Mouse (Mus musculus): ENCODE measurements around the gene Cngb1. TPM values are rescaled to one million over a fixed set of nuclear protein-coding genes. Genes with fewer than 3 reads are reported as not detected.

Cngb1 gene
- polyA plus RNA-seq, 1 experiment from 2014 or later = 0.52 TPM

DNA sequence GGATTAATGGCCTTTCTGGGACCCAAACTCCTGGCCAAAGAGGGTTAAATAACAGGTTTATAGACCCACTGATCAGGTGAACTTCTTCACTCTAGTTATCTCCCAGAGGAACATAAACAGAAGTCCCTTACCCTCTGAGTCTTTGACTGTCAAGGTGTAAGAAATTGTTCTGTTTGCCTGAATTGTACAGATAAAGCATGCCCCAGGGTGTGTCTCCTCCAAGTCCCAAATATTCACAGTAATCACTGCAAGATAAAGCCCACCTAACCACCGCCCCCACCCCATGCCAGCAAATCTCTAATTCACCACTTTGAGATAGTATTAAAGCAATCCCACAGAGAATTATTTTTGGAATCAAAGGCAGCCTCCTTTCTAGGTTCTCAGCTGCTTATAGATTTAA, 24.0 kb upstream of the Cngb1 start:
- Histone ChIP-seq H3K4me3 (ENCODE audit: low read depth, low read length) (peak overlapping the region; percentile 68), H3K9me3 (replicated peaks; ENCODE audit: control insufficient read depth, low read length) (no peaks in the 10 kb centered on the region), H3K27me3 (replicated peaks; ENCODE audit: control insufficient read depth, insufficient read depth, low read length) (no peaks in the 10 kb centered on the region), H3K4me1 (ENCODE audit: control insufficient read depth, insufficient read depth, low read length) (peaks cover 10% of the 10 kb centered on the region), H3K36me3 (ENCODE audit: control insufficient read depth, insufficient read depth, low read length) (peaks cover 43% of the 10 kb centered on the region), H3K9ac (ENCODE audit: low read length) (peak overlapping the region; percentile 93), H3K4me2 (ENCODE audit: low read length) (peak overlapping the region; percentile 69), H3K27ac (ENCODE audit: low read depth, low read length) (no peak overlapping the region)
- no peak for ATAC-seq
- no peak for DNase-seq (ENCODE audit: low spot score)
- 74% methylated on average over 1 of the region's 1 CpGs for WGBS

DNA sequence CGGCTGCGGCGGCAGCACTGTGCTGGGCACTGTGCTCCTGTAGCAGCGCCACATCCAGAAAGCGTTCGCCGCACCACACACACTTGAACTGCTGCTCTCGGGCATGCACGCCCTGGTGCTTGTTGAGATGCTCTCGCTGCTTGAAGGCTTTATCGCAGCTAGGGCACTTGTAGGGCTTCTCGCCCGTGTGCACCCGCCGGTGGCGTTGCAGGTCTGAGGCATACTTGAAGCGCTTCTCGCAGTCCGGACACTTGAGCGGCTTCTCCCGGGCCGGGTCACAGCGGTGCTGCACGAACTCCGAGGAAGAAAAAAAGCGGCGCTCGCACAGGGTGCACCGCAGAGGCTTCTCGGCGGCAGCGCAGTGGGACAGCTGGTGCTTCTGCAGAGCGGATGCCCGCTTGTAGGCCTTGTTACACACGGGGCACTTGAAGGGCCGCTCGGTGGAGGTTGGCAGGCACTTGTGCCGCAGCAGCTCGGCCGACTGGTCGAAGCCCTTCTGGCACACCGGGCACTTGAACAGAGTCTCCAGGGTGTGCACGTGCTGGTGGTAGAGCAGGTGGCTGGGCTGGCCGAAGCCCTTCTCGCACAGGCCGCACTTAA, 21.6 kb upstream of the Cngb1 start:
- H3K4me1 ChIP-seq (ENCODE audit: control insufficient read depth, insufficient read depth, low read length) = peaks cover 10% of the 10 kb centered on the region
- no peak overlapping the region for H3K27ac ChIP-seq (ENCODE audit: low read depth, low read length)
- ATAC-seq (no peak), DNase-seq (ENCODE audit: low spot score) (no peak)
- H3K9me3 ChIP-seq (replicated peaks; ENCODE audit: control insufficient read depth, low read length) = no peaks in the 10 kb centered on the region
- H3K9ac ChIP-seq (ENCODE audit: low read length) = no peak overlapping the region
- no peak overlapping the region for H3K4me3 ChIP-seq (ENCODE audit: low read depth, low read length)
- no peak overlapping the region for H3K4me2 ChIP-seq (ENCODE audit: low read length)
- H3K27me3 ChIP-seq (replicated peaks; ENCODE audit: control insufficient read depth, insufficient read depth, low read length) = no peaks in the 10 kb centered on the region
- WGBS = 91% methylated on average over 46 of the region's 46 CpGs
- H3K36me3 ChIP-seq (ENCODE audit: control insufficient read depth, insufficient read depth, low read length) = peaks cover 62% of the 10 kb centered on the region

DNA sequence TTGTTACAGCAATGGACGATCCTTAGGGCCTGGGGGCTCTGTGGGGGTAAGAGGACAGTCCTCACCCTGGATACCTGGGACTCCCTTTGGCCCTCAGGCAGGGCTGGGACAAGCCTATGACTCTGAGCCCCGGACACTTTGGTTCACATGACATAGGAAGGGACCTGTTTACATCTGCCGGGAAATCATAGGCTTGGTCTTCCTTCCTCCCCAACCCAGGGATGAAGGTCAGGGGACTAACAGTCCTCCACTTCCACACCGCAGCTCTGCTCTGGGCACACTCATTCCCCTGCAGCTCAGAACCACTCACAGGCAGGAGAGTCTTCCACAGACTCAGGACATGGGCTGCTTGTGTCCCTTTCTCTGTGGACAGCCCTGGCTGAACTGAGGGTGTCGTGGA, 20.4 kb upstream of the Cngb1 start:
- Histone ChIP-seq H3K9ac (ENCODE audit: low read length) (no peak overlapping the region), H3K27ac (ENCODE audit: low read depth, low read length) (no peak overlapping the region), H3K9me3 (replicated peaks; ENCODE audit: control insufficient read depth, low read length) (no peaks in the 10 kb centered on the region), H3K4me2 (ENCODE audit: low read length) (no peak overlapping the region), H3K4me1 (ENCODE audit: control insufficient read depth, insufficient read depth, low read length) (peaks cover 10% of the 10 kb centered on the region), H3K4me3 (ENCODE audit: low read depth, low read length) (no peak overlapping the region), H3K36me3 (ENCODE audit: control insufficient read depth, insufficient read depth, low read length) (peaks cover 64% of the 10 kb centered on the region), H3K27me3 (replicated peaks; ENCODE audit: control insufficient read depth, insufficient read depth, low read length) (no peaks in the 10 kb centered on the region)
- 94% methylated on average over 5 of the region's 5 CpGs for WGBS
- no peak for ATAC-seq
- no peak for DNase-seq (ENCODE audit: low spot score)

DNA sequence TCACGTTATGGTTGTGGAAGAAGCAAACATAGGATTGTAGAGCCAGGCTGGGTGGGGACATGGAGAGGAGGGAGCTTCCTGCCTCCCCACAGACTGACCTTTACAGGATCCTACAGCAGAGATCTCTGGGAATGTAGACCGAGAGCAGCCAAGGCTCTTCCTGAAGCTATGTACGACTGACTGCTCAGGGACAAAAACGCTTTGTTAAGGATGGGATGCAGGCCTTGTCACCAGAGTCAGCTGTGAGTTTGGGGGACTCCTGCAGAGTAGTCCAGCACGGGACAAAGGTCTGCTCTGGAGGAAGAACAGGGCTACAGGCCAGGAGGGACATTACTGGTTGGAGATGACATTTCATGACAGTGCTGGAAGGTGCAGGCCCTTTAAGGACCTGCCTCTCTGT, 18.3 kb upstream of the Cngb1 start:
- Histone ChIP-seq H3K9me3 (replicated peaks; ENCODE audit: control insufficient read depth, low read length) (no peaks in the 10 kb centered on the region), H3K36me3 (ENCODE audit: control insufficient read depth, insufficient read depth, low read length) (peaks cover 64% of the 10 kb centered on the region), H3K27ac (ENCODE audit: low read depth, low read length) (no peak overlapping the region), H3K4me1 (ENCODE audit: control insufficient read depth, insufficient read depth, low read length) (0 out of 2 replicates have a peak, but pooled peaks cover 5% of the 10 kb centered on the region), H3K4me2 (ENCODE audit: low read length) (no peak overlapping the region), H3K9ac (ENCODE audit: low read length) (no peak overlapping the region), H3K27me3 (replicated peaks; ENCODE audit: control insufficient read depth, insufficient read depth, low read length) (no peaks in the 10 kb centered on the region), H3K4me3 (ENCODE audit: low read depth, low read length) (no peak overlapping the region)
- WGBS = 37% methylated on average over 5 of the region's 5 CpGs
- DNase-seq (ENCODE audit: low spot score) (no peak), ATAC-seq (no peak)

DNA sequence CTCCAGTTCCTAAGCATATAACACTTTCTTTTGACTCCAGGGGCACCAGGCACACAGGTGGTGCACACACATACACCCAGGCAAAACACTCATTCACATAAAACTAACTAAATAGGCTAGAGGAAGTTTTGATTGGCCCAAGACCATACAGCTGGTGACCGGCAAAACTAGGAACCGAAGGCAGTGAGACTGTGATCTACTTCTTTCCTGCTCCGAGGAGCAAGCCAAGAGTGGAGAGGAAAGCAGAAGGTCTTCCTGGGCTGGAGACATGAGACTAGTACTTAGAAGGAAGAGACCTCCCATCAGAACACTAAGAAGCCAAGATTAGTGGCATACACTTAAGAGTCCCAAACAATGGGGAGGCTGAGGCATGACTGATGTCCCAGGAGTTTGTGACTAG, 16.8 kb upstream of the Cngb1 start:
- H3K27me3 ChIP-seq (replicated peaks; ENCODE audit: control insufficient read depth, insufficient read depth, low read length) = no peaks in the 10 kb centered on the region
- H3K9ac ChIP-seq (ENCODE audit: low read length) = no peak overlapping the region
- H3K36me3 ChIP-seq (ENCODE audit: control insufficient read depth, insufficient read depth, low read length) = peaks cover 49% of the 10 kb centered on the region
- DNase-seq (ENCODE audit: low spot score) = no peak
- H3K4me1 ChIP-seq (ENCODE audit: control insufficient read depth, insufficient read depth, low read length) = 0 out of 2 replicates have a peak, but pooled peaks cover 5% of the 10 kb centered on the region
- no peak for ATAC-seq
- WGBS = 91% methylated on average over 3 of the region's 3 CpGs
- no peak overlapping the region for H3K27ac ChIP-seq (ENCODE audit: low read depth, low read length)
- no peaks in the 10 kb centered on the region for H3K9me3 ChIP-seq (replicated peaks; ENCODE audit: control insufficient read depth, low read length)
- H3K4me3 ChIP-seq (ENCODE audit: low read depth, low read length) = no peak overlapping the region
- no peak overlapping the region for H3K4me2 ChIP-seq (ENCODE audit: low read length)

DNA sequence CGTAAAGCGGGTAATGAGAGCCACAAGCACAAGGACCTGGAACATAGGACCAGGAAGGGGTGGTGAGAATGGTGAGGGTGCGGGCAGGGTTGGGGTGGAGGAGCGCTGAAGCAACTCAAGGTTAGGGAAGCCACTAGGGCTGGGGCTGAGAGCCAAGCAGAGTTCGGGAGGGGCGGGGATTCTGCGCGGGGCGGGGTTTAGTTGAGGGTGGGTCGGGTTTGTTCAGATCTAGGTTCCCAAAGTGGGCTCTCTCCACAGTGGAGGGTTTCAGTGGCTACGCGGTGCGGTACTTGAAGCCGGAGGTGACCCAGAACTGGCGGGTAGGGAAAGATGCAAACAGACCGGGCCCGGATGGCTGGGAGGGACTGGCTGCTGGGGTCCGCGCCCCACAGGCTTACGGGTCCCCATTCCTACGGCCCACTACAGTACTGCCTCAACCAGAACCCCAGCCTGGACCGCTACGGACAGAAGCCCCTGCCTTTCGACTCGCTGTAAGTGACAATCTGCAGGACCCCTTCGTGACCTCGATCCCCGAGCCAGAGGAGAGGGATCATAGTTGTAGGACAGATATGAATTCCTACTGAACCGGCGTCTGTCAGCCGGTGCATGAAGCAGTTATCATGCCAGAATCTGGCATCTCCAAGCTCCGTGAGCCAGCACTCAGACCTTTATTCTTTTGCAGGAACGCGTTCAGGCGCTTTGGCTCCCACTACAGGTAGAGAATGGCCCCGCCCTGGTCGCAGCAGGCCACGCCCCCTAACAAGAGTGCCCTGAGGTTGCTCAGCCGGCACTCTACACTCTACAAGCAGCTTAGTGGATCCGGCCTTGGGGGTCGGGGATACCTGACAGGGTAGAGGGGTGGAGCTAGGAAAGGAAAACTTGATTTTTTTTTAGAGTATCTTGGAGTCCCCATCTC, 14.1 kb upstream of the Cngb1 start:
- Histone ChIP-seq H3K36me3 (ENCODE audit: control insufficient read depth, insufficient read depth, low read length) (peaks cover 22% of the 10 kb centered on the region), H3K27me3 (replicated peaks; ENCODE audit: control insufficient read depth, insufficient read depth, low read length) (no peaks in the 10 kb centered on the region), H3K4me1 (ENCODE audit: control insufficient read depth, insufficient read depth, low read length) (0 out of 2 replicates have a peak, but pooled peaks cover 5% of the 10 kb centered on the region), H3K9me3 (replicated peaks; ENCODE audit: control insufficient read depth, low read length) (no peaks in the 10 kb centered on the region), H3K9ac (ENCODE audit: low read length) (peak overlapping the region; percentile 61), H3K4me3 (ENCODE audit: low read depth, low read length) (peak overlapping the region; percentile 30), H3K27ac (ENCODE audit: low read depth, low read length) (no peak overlapping the region), H3K4me2 (ENCODE audit: low read length) (peak overlapping the region; percentile 75)
- ATAC-seq (peak; percentile 71), DNase-seq (ENCODE audit: low spot score) (peak; percentile 59)
- 2% methylated on average over 41 of the region's 41 CpGs for WGBS

DNA sequence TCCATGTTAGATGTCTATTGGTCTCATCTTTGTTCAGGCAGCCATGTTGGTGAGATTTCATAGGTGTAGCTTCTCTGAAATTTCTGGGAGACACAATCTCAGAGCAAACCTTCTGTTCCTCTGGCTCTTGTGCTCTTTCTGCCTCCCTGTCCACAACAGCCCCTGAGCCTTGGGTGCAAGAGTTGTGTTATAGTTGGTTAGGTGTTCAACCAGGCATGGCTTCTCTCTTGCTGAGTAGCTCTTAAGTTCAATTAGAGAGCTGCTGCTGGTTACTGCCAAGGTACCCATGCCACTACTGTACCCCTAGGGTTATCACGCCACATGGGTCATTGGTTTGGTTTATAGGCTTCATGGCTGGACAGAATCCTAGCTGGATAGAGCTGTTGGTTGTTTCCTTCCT, 9.0 kb upstream of the Cngb1 start:
- H3K4me2 ChIP-seq (ENCODE audit: low read length) = no peak overlapping the region
- WGBS = 83% methylated on average over 1 of the region's 1 CpGs
- ATAC-seq (no peak), DNase-seq (ENCODE audit: low spot score) (no peak)
- H3K4me1 ChIP-seq (ENCODE audit: control insufficient read depth, insufficient read depth, low read length) = peaks cover 4% of the 10 kb centered on the region; the same call in 1 of the 2 replicates
- H3K36me3 ChIP-seq (ENCODE audit: control insufficient read depth, insufficient read depth, low read length) = no peaks in the 10 kb centered on the region
- H3K9me3 ChIP-seq (replicated peaks; ENCODE audit: control insufficient read depth, low read length) = no peaks in the 10 kb centered on the region
- H3K27ac ChIP-seq (ENCODE audit: low read depth, low read length) = no peak overlapping the region
- H3K9ac ChIP-seq (ENCODE audit: low read length) = no peak overlapping the region
- H3K4me3 ChIP-seq (ENCODE audit: low read depth, low read length) = no peak overlapping the region
- H3K27me3 ChIP-seq (replicated peaks; ENCODE audit: control insufficient read depth, insufficient read depth, low read length) = no peaks in the 10 kb centered on the region

DNA sequence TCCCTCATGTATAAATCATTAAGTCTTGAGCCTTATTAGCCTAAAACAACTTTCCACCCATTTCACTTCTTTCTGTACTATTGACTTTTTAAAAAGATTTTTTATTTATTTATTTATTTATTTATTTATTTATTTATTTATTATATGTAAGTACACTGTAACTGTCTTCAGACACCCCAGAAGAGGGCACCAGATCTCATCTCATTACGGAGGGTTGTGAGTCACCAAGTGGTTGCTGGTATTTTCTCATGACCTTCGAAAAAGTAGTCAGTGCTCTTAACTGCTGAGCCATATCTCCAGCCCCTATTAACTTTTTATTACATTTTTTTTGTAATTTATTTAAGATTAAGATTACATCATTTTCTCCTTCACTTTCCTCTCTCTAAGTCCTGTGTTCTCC, 8.3 kb upstream of the Cngb1 start:
- Histone ChIP-seq H3K9me3 (replicated peaks; ENCODE audit: control insufficient read depth, low read length) (no peaks in the 10 kb centered on the region), H3K4me1 (ENCODE audit: control insufficient read depth, insufficient read depth, low read length) (peaks cover 4% of the 10 kb centered on the region; the same call in 1 of the 2 replicates), H3K36me3 (ENCODE audit: control insufficient read depth, insufficient read depth, low read length) (no peaks in the 10 kb centered on the region), H3K4me3 (ENCODE audit: low read depth, low read length) (no peak overlapping the region), H3K9ac (ENCODE audit: low read length) (no peak overlapping the region), H3K27me3 (replicated peaks; ENCODE audit: control insufficient read depth, insufficient read depth, low read length) (no peaks in the 10 kb centered on the region), H3K27ac (ENCODE audit: low read depth, low read length) (no peak overlapping the region), H3K4me2 (ENCODE audit: low read length) (no peak overlapping the region)
- 84% methylated on average over 2 of the region's 2 CpGs for WGBS
- ATAC-seq (no peak), DNase-seq (ENCODE audit: low spot score) (no peak)

DNA sequence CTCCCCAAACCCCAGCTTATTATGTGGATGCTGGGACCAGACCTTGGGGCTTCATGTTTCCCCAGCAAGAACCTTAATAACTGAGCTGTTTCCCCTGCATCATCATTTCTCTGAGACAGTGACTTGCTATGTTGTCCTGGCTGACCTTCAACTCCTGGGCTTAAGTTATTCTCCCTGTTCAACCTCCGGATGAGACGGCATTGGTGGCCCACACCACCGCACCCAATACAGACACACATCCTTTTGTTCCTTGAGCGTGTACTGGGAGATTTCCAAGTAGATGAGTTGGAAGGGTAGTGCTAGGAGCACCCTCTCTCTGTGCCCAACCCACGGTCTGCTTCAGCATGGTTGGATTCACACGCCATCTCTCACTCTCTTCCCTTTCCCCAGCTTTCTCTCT, 7.5 kb upstream of the Cngb1 start:
- no peak for DNase-seq (ENCODE audit: low spot score)
- no peak overlapping the region for H3K4me2 ChIP-seq (ENCODE audit: low read length)
- no peak overlapping the region for H3K9ac ChIP-seq (ENCODE audit: low read length)
- H3K27me3 ChIP-seq (replicated peaks; ENCODE audit: control insufficient read depth, insufficient read depth, low read length) = no peaks in the 10 kb centered on the region
- H3K4me1 ChIP-seq (ENCODE audit: control insufficient read depth, insufficient read depth, low read length) = peaks cover 4% of the 10 kb centered on the region; the same call in 1 of the 2 replicates
- no peaks in the 10 kb centered on the region for H3K9me3 ChIP-seq (replicated peaks; ENCODE audit: control insufficient read depth, low read length)
- no peak for ATAC-seq
- H3K27ac ChIP-seq (ENCODE audit: low read depth, low read length) = no peak overlapping the region
- no peaks in the 10 kb centered on the region for H3K36me3 ChIP-seq (ENCODE audit: control insufficient read depth, insufficient read depth, low read length)
- WGBS = 85% methylated on average over 6 of the region's 6 CpGs
- no peak overlapping the region for H3K4me3 ChIP-seq (ENCODE audit: low read depth, low read length)

Measured in forebrain, embryonic 14.5 days (tissue).